Mouse (Mus musculus): ENCODE results near the gene Mustn1. TPM values are rescaled to one million over a fixed set of nuclear protein-coding genes. Genes with fewer than 3 reads are reported as not detected.

The Mustn1 gene
- polyA plus RNA-seq, 1 experiment from 2014 or later, result 8.8 TPM

- H3K27me3 ChIP-seq (replicated peaks; ENCODE audit: control insufficient read depth, insufficient read depth, low read length), result no peaks in the 10 kb centered on the region
- no peak overlapping the region for H3K4me3 ChIP-seq (ENCODE audit: low read length)
- no peaks in the 10 kb centered on the region for H3K9me3 ChIP-seq (ENCODE audit: control insufficient read depth, low read length)
- H3K9ac ChIP-seq (ENCODE audit: low read depth, low read length), result 0 out of 2 replicates have a peak overlapping the region, but pooled peaks have one; percentile 44
- H3K36me3 ChIP-seq (ENCODE audit: control insufficient read depth, insufficient read depth, low read length), result 0 out of 2 replicates have a peak, but pooled peaks cover 6% of the 10 kb centered on the region
- peaks cover 11% of the 10 kb centered on the region for H3K4me1 ChIP-seq (ENCODE audit: control insufficient read depth, insufficient read depth, low read length)
- 0 out of 2 replicates have a peak overlapping the region, but pooled peaks have one; percentile 40 for H3K4me2 ChIP-seq (ENCODE audit: low read depth, low read length)
- H3K27ac ChIP-seq (ENCODE audit: low read length), result no peak overlapping the region
- 67% methylated on average over 9 of the region's 9 CpGs for WGBS
- no peak for ATAC-seq
Observed at GRCm38 (mm10) chr14:30862368-30862767, 16.6 kb upstream of the Mustn1 start.

GRCm38 (mm10) chr14:30865311-30865710, 13.7 kb upstream of the Mustn1 start:
- 0 out of 2 replicates have a peak, but pooled peaks cover 6% of the 10 kb centered on the region for H3K36me3 ChIP-seq (ENCODE audit: control insufficient read depth, insufficient read depth, low read length)
- H3K27ac ChIP-seq (ENCODE audit: low read length), result no peak overlapping the region
- peaks cover 17% of the 10 kb centered on the region for H3K4me1 ChIP-seq (ENCODE audit: control insufficient read depth, insufficient read depth, low read length)
- no peak for ATAC-seq
- H3K4me3 ChIP-seq (ENCODE audit: low read length), result no peak overlapping the region
- H3K9me3 ChIP-seq (ENCODE audit: control insufficient read depth, low read length), result no peaks in the 10 kb centered on the region
- H3K27me3 ChIP-seq (replicated peaks; ENCODE audit: control insufficient read depth, insufficient read depth, low read length), result no peaks in the 10 kb centered on the region
- no peak overlapping the region for H3K4me2 ChIP-seq (ENCODE audit: low read depth, low read length)
- no peak overlapping the region for H3K9ac ChIP-seq (ENCODE audit: low read depth, low read length)
- WGBS, result 69% methylated on average over 3 of the region's 3 CpGs

- H3K27me3 ChIP-seq (replicated peaks; ENCODE audit: control insufficient read depth, insufficient read depth, low read length), result no peaks in the 10 kb centered on the region
- ATAC-seq, result 0 out of 2 replicates have a peak, but pooled peaks have one; percentile 30
- no peak overlapping the region for H3K27ac ChIP-seq (ENCODE audit: low read length)
- peaks cover 13% of the 10 kb centered on the region for H3K4me1 ChIP-seq (ENCODE audit: control insufficient read depth, insufficient read depth, low read length)
- 36% methylated on average over 5 of the region's 5 CpGs for WGBS
- no peak overlapping the region for H3K4me3 ChIP-seq (ENCODE audit: low read length)
- no peaks in the 10 kb centered on the region for H3K9me3 ChIP-seq (ENCODE audit: control insufficient read depth, low read length)
- 0 out of 2 replicates have a peak, but pooled peaks cover 6% of the 10 kb centered on the region for H3K36me3 ChIP-seq (ENCODE audit: control insufficient read depth, insufficient read depth, low read length)
- no peak overlapping the region for H3K4me2 ChIP-seq (ENCODE audit: low read depth, low read length)
- no peak overlapping the region for H3K9ac ChIP-seq (ENCODE audit: low read depth, low read length)
Observed at GRCm38 (mm10) chr14:30867042-30867441, 12.0 kb upstream of the Mustn1 start.

GRCm38 (mm10) chr14:30868826-30869225, 10.2 kb upstream of the Mustn1 start:
- Histone ChIP-seq H3K4me1 (ENCODE audit: control insufficient read depth, insufficient read depth, low read length) (peaks cover 12% of the 10 kb centered on the region), H3K27ac (ENCODE audit: low read length) (no peak overlapping the region)
- 91% methylated on average over 10 of the region's 10 CpGs for WGBS

GRCm38 (mm10) chr14:30869391-30869801, 9.6 kb upstream of the Mustn1 start:
- H3K27ac ChIP-seq (ENCODE audit: low read length), result peak overlapping the region; percentile 73
- H3K9me3 ChIP-seq (ENCODE audit: control insufficient read depth, low read length), result no peaks in the 10 kb centered on the region
- H3K27me3 ChIP-seq (replicated peaks; ENCODE audit: control insufficient read depth, insufficient read depth, low read length), result no peaks in the 10 kb centered on the region
- ATAC-seq, result no peak
- H3K4me2 ChIP-seq (ENCODE audit: low read depth, low read length), result no peak overlapping the region
- 0 out of 2 replicates have a peak, but pooled peaks cover 6% of the 10 kb centered on the region for H3K36me3 ChIP-seq (ENCODE audit: control insufficient read depth, insufficient read depth, low read length)
- no peak overlapping the region for H3K4me3 ChIP-seq (ENCODE audit: low read length)
- H3K9ac ChIP-seq (ENCODE audit: low read depth, low read length), result peak overlapping the region; percentile 24; the same call in 1 of the 2 replicates
- H3K4me1 ChIP-seq (ENCODE audit: control insufficient read depth, insufficient read depth, low read length), result peaks cover 16% of the 10 kb centered on the region
- WGBS, result 87% methylated on average over 8 of the region's 8 CpGs

More at GRCm38 (mm10) chr14:30868826-30869225, 10.2 kb upstream of the Mustn1 start:
- H3K36me3 ChIP-seq (ENCODE audit: control insufficient read depth, insufficient read depth, low read length), result 0 out of 2 replicates have a peak, but pooled peaks cover 6% of the 10 kb centered on the region
- no peaks in the 10 kb centered on the region for H3K27me3 ChIP-seq (replicated peaks; ENCODE audit: control insufficient read depth, insufficient read depth, low read length)
- H3K9ac ChIP-seq (ENCODE audit: low read depth, low read length), result no peak overlapping the region
- H3K4me2 ChIP-seq (ENCODE audit: low read depth, low read length), result no peak overlapping the region
- H3K9me3 ChIP-seq (ENCODE audit: control insufficient read depth, low read length), result no peaks in the 10 kb centered on the region
- H3K4me3 ChIP-seq (ENCODE audit: low read length), result no peak overlapping the region
- ATAC-seq, result no peak

GRCm38 (mm10) chr14:30870206-30871147, 8.5 kb upstream of the Mustn1 start:
- H3K27me3 ChIP-seq (replicated peaks; ENCODE audit: control insufficient read depth, insufficient read depth, low read length), result no peaks in the 10 kb centered on the region
- H3K9me3 ChIP-seq (ENCODE audit: control insufficient read depth, low read length), result no peaks in the 10 kb centered on the region
- no peak overlapping the region for H3K4me3 ChIP-seq (ENCODE audit: low read length)
- no peak overlapping the region for H3K9ac ChIP-seq (ENCODE audit: low read depth, low read length)
- peak overlapping the region; percentile 73 for H3K27ac ChIP-seq (ENCODE audit: low read length)
- H3K36me3 ChIP-seq (ENCODE audit: control insufficient read depth, insufficient read depth, low read length), result 0 out of 2 replicates have a peak, but pooled peaks cover 6% of the 10 kb centered on the region
- no peak overlapping the region for H3K4me2 ChIP-seq (ENCODE audit: low read depth, low read length)
- peaks cover 17% of the 10 kb centered on the region for H3K4me1 ChIP-seq (ENCODE audit: control insufficient read depth, insufficient read depth, low read length)
- 65% methylated on average over 25 of the region's 25 CpGs for WGBS
- no peak for ATAC-seq

GRCm38 (mm10) chr14:30874095-30874700, 4.8 kb upstream of the Mustn1 start:
- WGBS, result 76% methylated on average over 18 of the region's 18 CpGs
- Histone ChIP-seq H3K9ac (ENCODE audit: low read depth, low read length) (no peak overlapping the region), H3K27me3 (replicated peaks; ENCODE audit: control insufficient read depth, insufficient read depth, low read length) (no peaks in the 10 kb centered on the region), H3K4me1 (ENCODE audit: control insufficient read depth, insufficient read depth, low read length) (peaks cover 29% of the 10 kb centered on the region), H3K4me3 (ENCODE audit: low read length) (no peak overlapping the region), H3K27ac (ENCODE audit: low read length) (no peak overlapping the region), H3K4me2 (ENCODE audit: low read depth, low read length) (no peak overlapping the region), H3K36me3 (ENCODE audit: control insufficient read depth, insufficient read depth, low read length) (no peaks in the 10 kb centered on the region), H3K9me3 (ENCODE audit: control insufficient read depth, low read length) (no peaks in the 10 kb centered on the region)
- ATAC-seq, result no peak

- peak overlapping the region; percentile 26; the same call in 1 of the 2 replicates for H3K9ac ChIP-seq (ENCODE audit: low read depth, low read length)
- H3K4me1 ChIP-seq (ENCODE audit: control insufficient read depth, insufficient read depth, low read length), result peaks cover 29% of the 10 kb centered on the region
- H3K4me3 ChIP-seq (ENCODE audit: low read length), result no peak overlapping the region
- peak overlapping the region; percentile 83 for H3K27ac ChIP-seq (ENCODE audit: low read length)
- 61% methylated on average over 12 of the region's 12 CpGs for WGBS
- no peaks in the 10 kb centered on the region for H3K36me3 ChIP-seq (ENCODE audit: control insufficient read depth, insufficient read depth, low read length)
- ATAC-seq, result peak; percentile 90
- no peaks in the 10 kb centered on the region for H3K9me3 ChIP-seq (ENCODE audit: control insufficient read depth, low read length)
- H3K4me2 ChIP-seq (ENCODE audit: low read depth, low read length), result no peak overlapping the region
- no peaks in the 10 kb centered on the region for H3K27me3 ChIP-seq (replicated peaks; ENCODE audit: control insufficient read depth, insufficient read depth, low read length)
Observed at GRCm38 (mm10) chr14:30875130-30875865, 3.7 kb upstream of the Mustn1 start.
